Mouse (Mus musculus): Measurements from ENCODE around the gene Irf9. TPM values are rescaled to one million over a fixed set of nuclear protein-coding genes. Genes with fewer than 3 reads are reported as not detected.

The Irf9 gene
- total RNA-seq, 2 experiments from 2014 or later, result 24.8 to 28.2 TPM

DNA sequence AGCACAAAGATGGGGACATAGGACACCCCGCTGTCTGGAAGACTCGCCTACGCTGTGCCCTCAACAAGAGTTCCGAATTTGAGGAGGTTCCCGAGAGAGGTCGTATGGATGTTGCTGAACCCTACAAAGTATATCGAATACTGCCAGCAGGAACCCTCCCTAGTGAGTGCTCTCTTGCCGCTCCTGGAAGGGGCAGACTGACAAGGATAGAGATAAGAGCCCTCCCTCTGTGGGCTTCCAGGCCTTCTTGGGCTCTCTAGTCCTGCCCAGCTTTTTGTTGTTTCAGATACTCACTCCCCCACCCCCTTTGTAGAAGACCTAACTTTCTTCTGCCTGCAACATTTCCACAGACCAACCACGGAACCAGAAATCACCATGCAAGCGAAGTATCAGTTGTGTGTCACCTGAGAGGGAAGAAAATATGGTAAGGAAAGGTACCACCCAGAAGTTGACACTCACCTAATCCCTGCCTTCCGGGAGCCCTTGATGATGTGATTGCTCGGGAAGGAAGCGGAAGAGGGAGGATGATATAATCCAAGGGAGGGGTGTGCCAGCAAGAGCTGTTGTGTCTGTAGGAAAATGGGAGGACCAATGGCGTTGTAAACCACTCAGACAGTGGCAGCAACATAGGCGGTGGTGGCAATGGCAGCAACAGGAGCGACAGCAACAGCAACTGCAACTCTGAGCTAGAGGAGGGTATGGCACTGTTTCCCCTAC lies 2.5 kb downstream of the Irf9 start:
- no peak for ATAC-seq (replicated peaks; ENCODE audit: poor library complexity)

- no peak for ATAC-seq (replicated peaks; ENCODE audit: poor library complexity)
Measured at GRCm38 (mm10) chr14:55608339-55608738, 5.0 kb downstream of the Irf9 start.

- no peak for ATAC-seq (replicated peaks; ENCODE audit: poor library complexity)
Measured at GRCm38 (mm10) chr14:55613346-55613745, 10.0 kb downstream of the Irf9 start.

GRCm38 (mm10) chr14:55614565-55615178 lies 11.3 kb downstream of the Irf9 start:
- peak; percentile 61 for ATAC-seq (replicated peaks; ENCODE audit: poor library complexity)

- no peak for ATAC-seq (replicated peaks; ENCODE audit: poor library complexity)
Measured at GRCm38 (mm10) chr14:55615876-55616275, 12.5 kb downstream of the Irf9 start.

GRCm38 (mm10) chr14:55616844-55617243 lies 13.5 kb downstream of the Irf9 start:
- ATAC-seq (replicated peaks; ENCODE audit: poor library complexity), result no peak

DNA sequence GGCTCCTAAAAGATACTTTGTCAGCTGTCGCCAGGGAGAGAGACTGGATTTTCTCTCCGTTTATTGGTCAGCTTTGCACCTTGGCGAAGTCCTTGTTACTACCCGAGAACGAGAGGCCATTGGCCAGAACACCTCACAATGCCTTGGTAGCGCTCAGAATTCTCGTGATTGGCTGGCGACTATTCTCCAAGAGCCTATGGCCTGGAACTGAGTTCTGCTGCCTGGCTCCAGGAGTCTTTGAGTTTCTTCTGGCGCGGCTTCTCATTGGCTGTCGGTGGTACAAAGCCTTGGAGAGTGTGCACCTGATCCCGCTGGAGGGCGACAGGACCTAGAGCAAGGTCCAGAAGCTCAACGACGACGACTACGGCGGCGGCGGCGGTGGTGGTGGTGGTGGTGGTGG lies 14.5 kb downstream of the Irf9 start, which contains the start of gene Rec8:
Gene Rec8 (plus strand): TSS at position 216 of the 400 bp plus-strand sequence.
- ATAC-seq (replicated peaks; ENCODE audit: poor library complexity), result peak; percentile 68

DNA sequence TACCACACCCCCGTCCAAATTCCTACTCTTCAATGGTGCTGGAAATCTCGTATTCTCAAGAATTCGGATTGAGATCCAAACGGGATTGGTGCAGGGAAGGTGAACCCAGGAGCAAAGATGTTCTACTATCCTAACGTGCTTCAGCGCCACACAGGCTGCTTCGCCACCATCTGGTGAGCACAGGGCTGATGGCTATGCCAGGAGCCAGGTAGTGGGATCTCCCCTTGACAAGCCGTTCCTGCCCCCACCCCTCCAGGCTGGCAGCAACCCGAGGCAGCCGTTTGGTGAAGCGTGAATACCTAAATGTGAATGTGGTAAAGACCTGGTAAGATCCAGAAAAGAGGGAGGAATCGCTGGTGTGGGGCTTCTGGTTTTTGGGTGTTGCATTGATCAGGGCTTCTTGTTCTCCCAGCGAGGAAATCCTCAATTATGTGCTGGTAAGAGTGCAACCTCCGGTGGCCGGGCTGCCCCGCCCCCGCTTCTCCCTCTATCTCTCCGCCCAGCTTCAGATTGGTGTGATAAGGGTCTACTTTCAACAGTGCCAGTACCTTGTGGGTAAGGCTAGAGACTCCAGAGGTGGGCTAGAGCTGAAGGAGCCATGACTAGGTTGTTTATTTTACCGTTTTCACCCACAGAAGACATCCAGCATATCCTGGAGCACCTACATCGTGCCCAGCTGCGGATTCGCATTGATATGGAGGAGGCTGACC lies 15.3 kb downstream of the Irf9 start:
- ATAC-seq (replicated peaks; ENCODE audit: poor library complexity), result peak; percentile 51

DNA sequence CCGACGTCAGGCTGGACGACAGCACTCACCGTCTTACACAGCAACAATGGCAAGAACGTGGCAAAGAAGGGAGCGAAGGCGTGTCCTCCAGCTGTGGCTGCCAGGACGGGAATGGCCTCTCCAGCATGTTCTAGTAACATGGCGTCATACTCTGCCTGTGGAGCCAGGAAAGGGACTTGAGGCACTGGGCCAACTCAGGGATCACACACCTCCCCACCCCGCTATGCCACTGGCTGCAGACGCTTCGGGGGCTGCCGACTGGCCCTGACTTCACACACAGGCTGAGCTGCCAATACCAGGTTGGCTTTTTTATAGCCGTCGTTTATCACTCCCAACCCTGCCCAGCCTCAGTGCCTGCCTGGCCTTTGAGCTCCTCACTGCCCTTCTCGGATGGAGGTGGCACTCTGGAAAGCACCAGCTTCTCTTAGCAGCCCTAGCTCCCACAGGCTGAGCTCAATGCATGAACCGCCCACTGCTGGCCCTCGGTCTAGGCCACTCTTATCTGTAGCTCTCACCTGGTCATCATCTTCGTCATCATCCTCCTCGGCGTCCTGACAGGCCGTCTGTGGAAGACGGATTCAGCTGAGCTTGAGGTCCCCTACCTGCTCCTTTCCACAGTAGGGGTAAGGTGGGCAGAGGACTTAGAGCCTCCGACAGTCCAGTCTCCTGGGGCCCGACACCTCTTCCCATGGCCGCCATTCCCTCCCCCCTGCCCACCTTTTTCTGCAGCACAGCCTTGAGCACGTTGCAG lies 24.9 kb downstream of the Irf9 start:
- ATAC-seq (replicated peaks; ENCODE audit: poor library complexity), result no peak

DNA sequence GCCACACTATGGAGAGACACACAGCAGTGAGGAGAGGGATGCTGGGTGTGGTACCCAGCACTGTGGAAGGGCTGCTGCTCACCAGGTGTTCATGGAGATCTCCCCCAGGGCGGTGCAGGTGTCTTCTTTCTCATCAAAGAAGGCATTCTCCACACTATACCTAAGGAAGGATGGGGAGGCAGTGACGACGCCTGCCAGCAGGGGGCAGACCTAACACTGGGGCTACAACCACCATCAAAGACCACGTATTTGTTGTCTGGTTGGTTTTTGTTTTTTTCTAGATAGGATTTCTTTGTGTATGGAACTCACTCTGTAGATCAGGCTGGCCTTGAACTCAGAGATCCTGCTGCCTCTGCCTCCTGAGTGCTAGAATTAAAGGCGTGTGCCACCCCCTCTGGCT lies 25.9 kb downstream of the Irf9 start:
- ATAC-seq (replicated peaks; ENCODE audit: poor library complexity), result peak; percentile 83

GRCm38 (mm10) chr14:55634874-55635522 lies 31.6 kb downstream of the Irf9 start:
- peak; percentile 33 for ATAC-seq (replicated peaks; ENCODE audit: poor library complexity)

DNA sequence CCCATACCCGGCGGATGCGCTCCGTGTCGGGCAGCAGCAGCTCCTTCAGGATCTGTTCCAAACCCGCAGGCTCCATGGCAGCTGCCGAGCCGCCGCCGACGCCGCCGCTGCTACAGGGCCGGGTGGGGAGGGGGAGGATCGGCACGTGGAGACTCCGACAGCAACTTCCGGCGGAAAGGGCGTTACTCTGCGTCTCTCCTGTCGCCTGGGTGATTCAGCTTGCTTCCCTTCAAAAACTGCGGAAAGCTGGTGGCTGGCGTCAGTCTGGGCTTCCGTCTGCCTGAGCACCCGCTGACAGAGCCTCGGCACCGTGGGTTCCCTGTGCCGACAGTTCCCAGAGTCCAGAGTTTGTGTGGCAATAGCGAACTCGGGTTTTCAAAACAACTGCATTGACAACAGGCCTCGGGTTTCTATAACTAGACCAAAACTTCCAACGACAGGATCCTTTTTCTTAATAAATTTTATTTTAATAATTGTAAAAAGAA lies 32.2 kb downstream of the Irf9 start, which contains the start of gene Ipo4:
Gene Ipo4 (minus strand): TSS at position 435 of the 485 bp plus-strand sequence.
- ATAC-seq (replicated peaks; ENCODE audit: poor library complexity), result peak; percentile 98

GRCm38 (mm10) chr14:55637795-55638194 lies 34.4 kb downstream of the Irf9 start, which contains the start of gene Gm49378:
Gene Gm49378, minus strand, starts transcription at chr14:55637895.
- no peak for ATAC-seq (replicated peaks; ENCODE audit: poor library complexity)

DNA sequence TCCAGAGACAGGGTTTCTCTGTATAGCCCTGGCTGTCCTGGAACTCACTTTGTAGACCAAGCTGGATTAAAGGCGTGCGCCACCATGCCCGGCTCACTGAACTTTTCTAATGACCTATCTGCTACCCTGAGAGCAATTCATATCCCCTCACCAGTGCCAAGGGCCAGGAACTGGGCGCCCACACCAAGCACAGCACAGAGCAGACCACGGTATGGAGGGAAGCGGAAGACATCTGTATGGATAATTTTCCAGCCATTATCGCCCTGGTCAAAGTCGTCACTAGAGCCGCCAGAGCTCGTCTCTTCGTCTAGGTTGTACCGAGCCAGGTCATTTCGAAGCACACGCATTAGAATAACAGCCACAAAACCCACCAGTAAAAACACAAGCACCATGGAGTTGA lies 37.4 kb downstream of the Irf9 start:
- no peak for ATAC-seq (replicated peaks; ENCODE audit: poor library complexity)

GRCm38 (mm10) chr14:55641291-55641690 lies 37.9 kb downstream of the Irf9 start:
- ATAC-seq (replicated peaks; ENCODE audit: poor library complexity), result no peak

- peak; percentile 16 for ATAC-seq (replicated peaks; ENCODE audit: poor library complexity)
Measured at GRCm38 (mm10) chr14:55642679-55643059, 39.3 kb downstream of the Irf9 start.

DNA sequence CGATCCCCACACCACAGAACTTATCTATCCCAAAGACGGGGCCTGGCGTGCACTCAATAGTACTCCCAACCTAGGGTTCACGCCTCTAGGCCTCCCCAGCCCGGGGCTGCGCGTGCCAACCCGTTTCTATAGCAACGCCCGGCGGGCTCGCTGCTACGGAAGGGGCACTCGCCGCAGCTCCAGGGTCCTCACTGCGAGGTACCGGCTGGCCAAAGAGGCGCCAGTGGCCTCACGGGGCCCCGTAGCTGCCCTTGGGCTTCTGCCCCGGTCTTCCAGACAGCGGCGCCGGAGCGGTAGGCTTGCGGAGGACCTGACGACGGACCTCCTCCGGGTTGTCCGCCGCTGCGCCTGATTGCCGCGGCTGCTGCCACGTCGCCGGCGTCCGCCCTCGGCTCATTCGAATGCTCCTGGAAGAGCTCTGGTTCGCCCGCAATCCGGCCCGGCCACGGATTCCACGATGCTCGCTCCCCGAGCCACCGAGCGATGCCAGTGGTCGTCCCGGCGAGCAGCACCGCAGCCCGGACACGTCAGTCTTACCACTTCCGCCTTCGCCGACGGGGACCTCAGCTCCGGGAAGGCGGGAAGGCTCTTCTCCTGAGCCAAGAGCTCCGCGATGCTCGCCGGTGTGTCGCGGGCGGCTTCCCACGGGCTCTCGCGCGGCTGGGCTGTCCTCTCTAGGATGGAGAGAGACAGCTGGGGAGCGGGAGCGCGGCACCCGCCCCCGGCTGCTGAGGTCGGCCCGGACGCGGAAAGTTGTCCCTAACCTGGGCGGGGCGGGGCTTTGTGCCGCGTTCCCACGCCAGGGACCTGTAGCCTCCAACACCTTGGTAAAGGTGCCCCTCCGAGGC lies 39.9 kb downstream of the Irf9 start, which contains the start of gene Tm9sf1:
Gene Tm9sf1 (minus strand): TSS at position 747 of the 848 bp plus-strand sequence.
- ATAC-seq (replicated peaks; ENCODE audit: poor library complexity), result peak; percentile 78

DNA sequence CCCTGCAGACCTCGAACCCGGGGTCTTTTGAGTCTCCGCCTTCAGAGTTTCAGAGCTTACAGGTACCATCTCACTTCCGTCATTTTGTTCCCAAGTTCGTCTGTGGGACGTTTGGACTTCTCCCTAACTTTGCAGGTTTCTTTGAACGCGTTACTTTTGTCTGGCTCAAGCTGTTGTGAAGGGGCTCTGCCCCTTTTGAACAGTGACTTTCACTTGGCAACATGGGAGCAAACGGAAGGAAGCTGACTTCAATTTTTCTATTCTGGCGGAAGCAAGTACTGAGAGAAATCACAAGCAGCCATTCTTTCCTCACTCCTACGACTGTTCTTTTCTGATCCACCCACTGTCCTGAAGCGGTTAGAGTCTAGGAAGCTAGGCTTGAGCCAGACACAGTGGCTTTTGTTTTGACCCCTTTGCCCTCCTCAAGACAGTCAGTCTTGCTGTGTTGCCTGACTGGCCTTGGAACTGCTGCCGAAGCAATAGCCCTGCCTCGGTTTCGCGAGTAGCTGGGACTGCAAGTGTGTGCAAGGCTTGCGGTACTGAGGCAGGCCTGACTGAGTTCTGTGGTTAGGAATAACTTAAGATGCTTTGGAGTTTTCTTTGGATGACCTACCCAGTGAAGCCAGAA lies 41.0 kb downstream of the Irf9 start:
- no peak for ATAC-seq (replicated peaks; ENCODE audit: poor library complexity)

- no peak for ATAC-seq (replicated peaks; ENCODE audit: poor library complexity)
Measured at GRCm38 (mm10) chr14:55649884-55650283, 46.5 kb downstream of the Irf9 start, which contains the start of gene Tssk4. Gene Tssk4, plus strand, starts transcription at chr14:55650184.
